16 mouse cellular contexts compared by ENCODE assay signal in the genomic region with DNA sequence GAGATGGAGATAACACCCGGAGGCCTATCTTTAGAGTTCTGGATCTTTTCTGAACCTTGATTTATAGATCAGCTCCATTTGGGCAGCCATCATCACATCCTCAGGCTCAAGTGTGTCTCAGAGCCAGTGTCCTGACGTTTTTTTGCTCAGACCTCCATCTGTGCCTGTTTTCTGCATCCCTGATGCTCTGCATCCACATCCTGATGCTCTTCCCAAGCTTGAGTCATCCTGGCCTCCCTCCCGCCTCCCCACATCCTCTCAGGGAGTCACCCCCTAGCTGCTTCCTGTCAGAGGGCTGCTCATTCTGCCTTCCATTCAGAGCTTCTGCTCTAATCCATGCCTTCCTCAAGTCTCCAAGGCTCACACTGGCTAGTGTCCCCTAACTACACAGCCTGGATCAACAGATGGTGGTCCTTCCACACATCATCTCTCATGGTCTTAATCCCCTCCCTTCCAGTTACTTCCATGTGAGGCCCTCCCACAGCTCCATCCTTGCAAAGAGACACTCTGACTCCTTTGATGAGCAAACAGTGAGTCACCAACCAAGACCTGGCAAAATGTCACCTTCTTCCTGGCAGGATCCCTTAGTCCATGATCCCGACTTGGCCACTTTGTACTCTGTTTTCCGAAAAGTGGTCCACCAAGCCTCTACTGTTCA.
DNase-seq lines count a peak whose midpoint lies in the region; ATAC-seq lines count a peak whose summit lies in the region.
"Had no signal": no experiment of that assay in that cellular context is flagged by ENCODE, and none has a peak within 500 bp of the region (broad histone marks: within the 10 kb centered on the region; RNA-seq: fewer than 3 reads in every experiment).

No protein-coding gene starts in this region.

- peaks cover 25% of the 10 kb centered on the region for H3K36me3 ChIP-seq in hindbrain, embryonic 14.5 days (replicated peaks; ENCODE audit: control insufficient read depth, insufficient read depth)
- H3K36me3 ChIP-seq in midbrain, embryonic 11.5 days (ENCODE audit: control insufficient read depth, insufficient read depth, low read length), result no peaks in the 10 kb centered on the region
- H3K36me3 ChIP-seq: embryonic facial prominence, embryonic 12.5 days; heart, embryonic 10.5 days; limb, embryonic 15.5 days; lung, embryonic 15.5 days had no signal

- H3K4me2 ChIP-seq in hindbrain, embryonic 14.5 days (replicated peaks), result no peak overlapping the region
- no peak overlapping the region for H3K4me2 ChIP-seq in midbrain, embryonic 11.5 days
- H3K4me2 ChIP-seq: embryonic facial prominence, embryonic 12.5 days; limb, embryonic 15.5 days; lung, embryonic 15.5 days; neural tube, embryonic 15.5 days had no signal

- H3K9me3 ChIP-seq in hindbrain, embryonic 14.5 days (ENCODE audit: control insufficient read depth, low read length), result no peaks in the 10 kb centered on the region
- no peaks in the 10 kb centered on the region for H3K9me3 ChIP-seq in midbrain, embryonic 11.5 days (ENCODE audit: control insufficient read depth, low read length)
- H3K9me3 ChIP-seq: embryonic facial prominence, embryonic 12.5 days; heart, embryonic 10.5 days; limb, embryonic 15.5 days; lung, embryonic 15.5 days; neural tube, embryonic 15.5 days had no signal

- no peak overlapping the region for H3K4me3 ChIP-seq in hindbrain, embryonic 14.5 days (replicated peaks; ENCODE audit: low read length)
- H3K4me3 ChIP-seq in midbrain, embryonic 11.5 days (ENCODE audit: low read depth, low read length), result no peak overlapping the region
- H3K4me3 ChIP-seq: embryonic facial prominence, embryonic 12.5 days; heart, embryonic 10.5 days; limb, embryonic 15.5 days; lung, embryonic 15.5 days; neural tube, embryonic 15.5 days had no signal

- H3K9ac ChIP-seq in hindbrain, embryonic 14.5 days, result no peak overlapping the region
- no peak overlapping the region for H3K9ac ChIP-seq in midbrain, embryonic 11.5 days (ENCODE audit: low read length)
- H3K9ac ChIP-seq: embryonic facial prominence, embryonic 12.5 days; limb, embryonic 15.5 days; lung, embryonic 15.5 days; neural tube, embryonic 15.5 days had no signal

- H3K27me3 ChIP-seq in hindbrain, embryonic 14.5 days (ENCODE audit: control insufficient read depth, insufficient read depth, low read length), result no peaks in the 10 kb centered on the region
- no peaks in the 10 kb centered on the region for H3K27me3 ChIP-seq in midbrain, embryonic 11.5 days (ENCODE audit: control insufficient read depth, insufficient read depth, low read length)
- H3K27me3 ChIP-seq: embryonic facial prominence, embryonic 12.5 days; limb, embryonic 15.5 days; lung, embryonic 15.5 days; neural tube, embryonic 15.5 days had no signal

- ATAC-seq in frontal cortex, adult (ENCODE audit: low TSS enrichment), result peak; percentile 96
- no peak for ATAC-seq in hindbrain, embryonic 14.5 days (ENCODE audit: low FRiP score)
- no peak for ATAC-seq in midbrain, embryonic 11.5 days (ENCODE audit: low FRiP score)
- ATAC-seq: activated CD4-positive, CD25-positive, alpha-beta regulatory T cell, adult 4 months; CD4-positive, CD25-positive, alpha-beta regulatory T cell, adult 4 months had no signal

- intact Hi-C loops in left cerebral cortex, postnatal 36 days (cut with DNase I), result no loop called here
- intact Hi-C loops in left cerebral cortex, postnatal 14 days (cut with DNase I), result no loop called here

- no peaks in the 10 kb centered on the region for H3K4me1 ChIP-seq in hindbrain, embryonic 14.5 days (replicated peaks; ENCODE audit: control insufficient read depth, insufficient read depth, low read length)
- H3K4me1 ChIP-seq in midbrain, embryonic 11.5 days (ENCODE audit: control insufficient read depth, insufficient read depth, low read length), result no peaks in the 10 kb centered on the region
- H3K4me1 ChIP-seq: embryonic facial prominence, embryonic 12.5 days; heart, embryonic 10.5 days; limb, embryonic 15.5 days; lung, embryonic 15.5 days; neural tube, embryonic 15.5 days had no signal

- DNase-seq in frontal cortex, postnatal 10 days (ENCODE audit: low spot score in 2 of 2), result no peak
- DNase-seq in left cerebral cortex, postnatal 36 days (ENCODE audit: low spot score in 2 of 2), result peak; percentile 46 to 56
- DNase-seq in left cerebral cortex, postnatal 14 days (ENCODE audit: low spot score in 2 of 2), result no peak
- peak; percentile 12 for DNase-seq in adrenal gland, adult 8-10 months
- peak; percentile 32 to 58 for DNase-seq in cerebellum, postnatal 25 days
- no peak for DNase-seq in hindbrain, embryonic 14.5 days (ENCODE audit: low spot score)
- DNase-seq in midbrain, embryonic 11.5 days (ENCODE audit: low spot score, missing footprints), result no peak
- DNase-seq: heart, postnatal 4 days had no signal

- H3K27ac ChIP-seq in hindbrain, embryonic 14.5 days, result no peak overlapping the region
- H3K27ac ChIP-seq in midbrain, embryonic 11.5 days (ENCODE audit: low read depth, low read length), result no peak overlapping the region
- H3K27ac ChIP-seq: embryonic facial prominence, embryonic 12.5 days; heart, embryonic 10.5 days; limb, embryonic 15.5 days; lung, embryonic 15.5 days; neural tube, embryonic 15.5 days had no signal

- 84% methylated on average over 5 of the region's 5 CpGs for WGBS in hindbrain, embryonic 14.5 days
- WGBS in midbrain, embryonic 11.5 days, result 81% methylated on average over 5 of the region's 5 CpGs

Comparison
In these comparisons a context has a peak if more than half of its experiments do, and no peak if none do; other contexts are left out.
1. DNase-seq: peak in left cerebral cortex, postnatal 36 days (2 of 2), adrenal gland, adult 8-10 months (single experiment) and cerebellum, postnatal 25 days (2 of 2); none in frontal cortex, postnatal 10 days (0 of 2), left cerebral cortex, postnatal 14 days (0 of 2), hindbrain, embryonic 14.5 days (single experiment) and midbrain, embryonic 11.5 days (single experiment).